Mouse (Mus musculus) olfactory bulb, adult 2 months (tissue): ENCODE data around the gene Polr3h. TPM values are rescaled to one million over a fixed set of nuclear protein-coding genes. Genes with fewer than 3 reads are reported as not detected.

Experiments used
- H3K27ac ChIP-seq: fragments of 200-500 bp; 2 replicates; pipeline ENCODE4 v1.5.1; 2012; ENCODE audit warnings: low read depth, low read length; ENCODE audit not compliant: insufficient read depth
- H3K4me1 ChIP-seq: fragments of 200-500 bp; 2 replicates; pipeline ENCODE4 v1.6.1; 2012; ENCODE audit warnings: low read length; ENCODE audit not compliant: control insufficient read depth, insufficient read depth
- H3K4me3 ChIP-seq: fragments of 200-500 bp; 2 replicates; pipeline ENCODE4 v1.5.1; 2012; ENCODE audit warnings: mild to moderate bottlenecking, low read depth, low read length, moderate library complexity; ENCODE audit not compliant: insufficient read depth
- CTCF ChIP-seq: fragments of 200-500 bp; IDR thresholded peaks from 2 replicates; pipeline ENCODE4 v1.5.1; 2012; ENCODE audit warnings: low read depth, mild to moderate bottlenecking, low read length, moderate library complexity; ENCODE audit not compliant: insufficient read depth
- POLR2A ChIP-seq: fragments of 200-500 bp; IDR thresholded peaks from 2 replicates; pipeline ENCODE4 v1.6.1; 2012; ENCODE audit warnings: mild to moderate bottlenecking, low read depth, low read length, moderate library complexity; ENCODE audit not compliant: insufficient read depth
- WGBS: fragments of 180-500 bp; shearing (Covaris S2); methylation state at CpG from one replicate; pipeline ENCODE4 v1.1.7; 2018; 5-methylcytosine and 5-hydroxymethylcytosine counted together
- polyA plus RNA-seq: library from polyadenylated mRNA; stranded (reverse); fragments of >200 nt; gene quantifications from 2 replicates; pipeline ENCODE4 v1.2.4, GENCODE M21; 2012; ENCODE audit warnings: low replicate concordance; ENCODE audit not compliant: missing spikeins, insufficient read depth, insufficient read length

The Polr3h gene
- polyA plus RNA-seq, 1 experiment: not detected

- H3K27ac ChIP-seq: no peak overlapping the region
- no peak overlapping the region for H3K4me3 ChIP-seq
- TF ChIP-seq CTCF (no peak), POLR2A (no peak)
- WGBS: 89% methylated on average over 4 of the region's 4 CpGs
- H3K4me1 ChIP-seq: peaks cover 49% of the 10 kb centered on the region
Observed at GRCm38 (mm10) chr15:81847161-81847560, 78.9 kb downstream of the Polr3h start.

GRCm38 (mm10) chr15:81846755-81847154 is 79.3 kb downstream of the Polr3h start:
- TF ChIP-seq POLR2A: no peak
- 0 out of 2 replicates have a peak, but pooled peaks have one; percentile 12 for TF ChIP-seq CTCF
- WGBS: 83% methylated on average over 9 of the region's 9 CpGs
- Histone ChIP-seq H3K27ac (no peak overlapping the region), H3K4me1 (peaks cover 46% of the 10 kb centered on the region), H3K4me3 (no peak overlapping the region)

- 21% methylated on average over 4 of the region's 4 CpGs for WGBS
- Histone ChIP-seq H3K4me3 (no peak overlapping the region), H3K4me1 (peaks cover 36% of the 10 kb centered on the region), H3K27ac (peak overlapping the region; percentile 60)
- TF ChIP-seq CTCF (no peak), POLR2A (no peak)
Observed at GRCm38 (mm10) chr15:81845724-81846123, 80.3 kb downstream of the Polr3h start.

GRCm38 (mm10) chr15:81845033-81845625 is 80.9 kb downstream of the Polr3h start:
- WGBS: 49% methylated on average over 5 of the region's 5 CpGs
- H3K4me3 ChIP-seq: no peak overlapping the region
- TF ChIP-seq CTCF (no peak), POLR2A (no peak)
- H3K4me1 ChIP-seq: peaks cover 31% of the 10 kb centered on the region
- peak overlapping the region; percentile 13 for H3K27ac ChIP-seq

- Histone ChIP-seq H3K4me3 (no peak overlapping the region), H3K27ac (no peak overlapping the region), H3K4me1 (peaks cover 26% of the 10 kb centered on the region)
- no peak for TF ChIP-seq CTCF
- TF ChIP-seq POLR2A: no peak
- 88% methylated on average over 7 of the region's 7 CpGs for WGBS
Observed at GRCm38 (mm10) chr15:81842275-81842674, 83.8 kb downstream of the Polr3h start.

- WGBS: 93% methylated on average over 7 of the region's 7 CpGs
- TF ChIP-seq CTCF (no peak), POLR2A (no peak)
- no peak overlapping the region for H3K4me3 ChIP-seq
- peaks cover 29% of the 10 kb centered on the region for H3K4me1 ChIP-seq
- H3K27ac ChIP-seq: peak overlapping the region; percentile 64
Observed at GRCm38 (mm10) chr15:81840306-81840705, 85.7 kb downstream of the Polr3h start.

- 35% methylated on average over 5 of the region's 5 CpGs for WGBS
- no peak for TF ChIP-seq POLR2A
- no peak for TF ChIP-seq CTCF
- H3K4me3 ChIP-seq: no peak overlapping the region
- H3K27ac ChIP-seq: peak overlapping the region; percentile 64
- peaks cover 26% of the 10 kb centered on the region for H3K4me1 ChIP-seq
Observed at GRCm38 (mm10) chr15:81839634-81840033, 86.4 kb downstream of the Polr3h start.

GRCm38 (mm10) chr15:81838554-81839235 is 87.3 kb downstream of the Polr3h start:
- Histone ChIP-seq H3K4me3 (no peak overlapping the region), H3K4me1 (peaks cover 29% of the 10 kb centered on the region), H3K27ac (peak overlapping the region; percentile 65; the same call in 1 of the 2 replicates)
- TF ChIP-seq POLR2A (no peak), CTCF (no peak)
- 43% methylated on average over 14 of the region's 14 CpGs for WGBS

Other genes starting within 250 kb of the Polr3h start
- gene Chadl, start 229.0 kb downstream of the Polr3h start, polyA plus RNA-seq: not detected in 2 replicates
- not detected in 2 replicates for gene Zc3h7b, start 181.2 kb downstream of the Polr3h start, polyA plus RNA-seq
- not detected in 2 replicates for gene Rangap1, start 180.7 kb downstream of the Polr3h start, polyA plus RNA-seq
- gene Tef, start 123.8 kb downstream of the Polr3h start, polyA plus RNA-seq: 278 TPM in 1 of 2 replicates, not detected in the other
- not detected in 2 replicates for gene Tob2, start 67.4 kb downstream of the Polr3h start, polyA plus RNA-seq
- gene Phf5a, start 54.3 kb downstream of the Polr3h start, polyA plus RNA-seq: not detected in 2 replicates
- 365 TPM in 1 of 2 replicates, not detected in the other for gene Aco2, start 53.9 kb downstream of the Polr3h start, polyA plus RNA-seq
- not detected in 2 replicates for gene Csdc2, start 10.5 kb upstream of the Polr3h start, polyA plus RNA-seq
- gene Pmm1, start 34.7 kb upstream of the Polr3h start, polyA plus RNA-seq: not detected in 2 replicates
- not detected in 2 replicates for gene 1700029P11Rik, start 54.3 kb upstream of the Polr3h start, polyA plus RNA-seq
- 1,163 TPM in 1 of 2 replicates, not detected in the other for gene Xrcc6, start 61.6 kb upstream of the Polr3h start, polyA plus RNA-seq
- 107 TPM in 1 of 2 replicates, not detected in the other for gene Desi1, start 107.6 kb upstream of the Polr3h start, polyA plus RNA-seq
- gene Snu13, start 121.4 kb upstream of the Polr3h start, polyA plus RNA-seq: not detected in 2 replicates
- not detected in 2 replicates for gene 4930407I10Rik, start 132.9 kb upstream of the Polr3h start, polyA plus RNA-seq
- gene Mei1, start 143.8 kb upstream of the Polr3h start, polyA plus RNA-seq: not detected in 2 replicates
- gene Ccdc134, start 201.7 kb upstream of the Polr3h start, polyA plus RNA-seq: not detected in 2 replicates
- gene Srebf2, start 220.9 kb upstream of the Polr3h start, polyA plus RNA-seq: 282 TPM in 1 of 2 replicates, not detected in the other